Mouse (Mus musculus) forebrain, embryonic 15.5 days (tissue): Measurements from ENCODE around the gene Bicra. TPM values are rescaled to one million over a fixed set of nuclear protein-coding genes. Genes with fewer than 3 reads are reported as not detected.

Source experiments
- ATAC-seq: fragments of 200-750 bp; cut with Nextera tagmentation; replicated peaks from 2 replicates; pipeline ENCODE4 v1.8.0; 2017; ENCODE audit warnings: mild to moderate bottlenecking, moderate TSS enrichment, moderate library complexity
- H3K27ac ChIP-seq: fragments of 300-500 bp; sonication (generic); replicated peaks from 2 replicates; pipeline ENCODE4 v1.5.1; 2015; ENCODE audit warnings: mild to moderate bottlenecking, inconsistent platforms
- H3K27me3 ChIP-seq: fragments of 300-500 bp; sonication (generic); 2 replicates; pipeline ENCODE4 v1.6.1; 2015; ENCODE audit warnings: inconsistent platforms
- H3K36me3 ChIP-seq: fragments of 300-500 bp; sonication (generic); 2 replicates; pipeline ENCODE4 v1.6.1; 2015; ENCODE audit warnings: mild to moderate bottlenecking, inconsistent platforms
- H3K4me1 ChIP-seq: fragments of 300-500 bp; sonication (generic); 2 replicates; pipeline ENCODE4 v1.6.1; 2015; ENCODE audit warnings: inconsistent platforms
- H3K4me2 ChIP-seq: fragments of 300-500 bp; sonication (generic); replicated peaks from 2 replicates; pipeline ENCODE4 v1.6.1; 2015; ENCODE audit warnings: mild to moderate bottlenecking, inconsistent platforms
- H3K4me3 ChIP-seq: fragments of 300-500 bp; sonication (generic); 2 replicates; pipeline ENCODE4 v1.5.1; 2015; ENCODE audit warnings: mild to moderate bottlenecking, inconsistent platforms
- H3K9ac ChIP-seq: fragments of 300-500 bp; sonication (generic); replicated peaks from 2 replicates; pipeline ENCODE4 v1.6.1; 2015; ENCODE audit warnings: mild to moderate bottlenecking, inconsistent platforms
- H3K9me3 ChIP-seq: fragments of 300-500 bp; sonication (generic); 2 replicates; pipeline ENCODE4 v1.6.1; 2016; ENCODE audit warnings: inconsistent platforms
- WGBS: fragments of 180-500 bp; shearing (Covaris S2); methylation state at CpG from one replicate; pipeline ENCODE4 v1.1.7; 2015; ENCODE audit warnings: mixed read lengths; 5-methylcytosine and 5-hydroxymethylcytosine counted together
- polyA plus RNA-seq: library from polyadenylated mRNA; unstranded; fragments of >200 nt; fragmentation: Nextera tagmentation; extraction: Ambion mirVana; gene quantifications from 2 replicates; pipeline ENCODE4 v1.2.1, GENCODE M21; 2015

Bicra gene
- polyA plus RNA-seq, 1 experiment from 2014 or later, result 10.1 TPM

GRCm38 (mm10) chr7:15961239-15961638 is 86.5 kb downstream of the Bicra start:
- no peaks in the 10 kb centered on the region for H3K9me3 ChIP-seq
- no peak for ATAC-seq
- 61% methylated on average over 4 of the region's 4 CpGs for WGBS

GRCm38 (mm10) chr7:15960691-15961090 is 87.0 kb downstream of the Bicra start:
- Histone ChIP-seq H3K4me2 (no peak overlapping the region), H3K9ac (no peak overlapping the region), H3K9me3 (no peaks in the 10 kb centered on the region), H3K27ac (no peak overlapping the region), H3K36me3 (no peaks in the 10 kb centered on the region), H3K27me3 (no peaks in the 10 kb centered on the region), H3K4me1 (peaks cover 15% of the 10 kb centered on the region), H3K4me3 (no peak overlapping the region)
- ATAC-seq, result no peak
- WGBS, result 42% methylated on average over 4 of the region's 4 CpGs

More at GRCm38 (mm10) chr7:15961239-15961638, 86.5 kb downstream of the Bicra start:
- H3K4me2 ChIP-seq, result no peak overlapping the region
- no peaks in the 10 kb centered on the region for H3K27me3 ChIP-seq
- H3K4me3 ChIP-seq, result no peak overlapping the region
- H3K9ac ChIP-seq, result no peak overlapping the region
- peaks cover 15% of the 10 kb centered on the region for H3K4me1 ChIP-seq
- no peaks in the 10 kb centered on the region for H3K36me3 ChIP-seq
- no peak overlapping the region for H3K27ac ChIP-seq

- Histone ChIP-seq H3K4me2 (no peak overlapping the region), H3K4me3 (no peak overlapping the region), H3K27me3 (no peaks in the 10 kb centered on the region), H3K9me3 (no peaks in the 10 kb centered on the region), H3K27ac (no peak overlapping the region), H3K4me1 (no peaks in the 10 kb centered on the region), H3K36me3 (no peaks in the 10 kb centered on the region), H3K9ac (no peak overlapping the region)
- ATAC-seq, result no peak
- WGBS, result 81% methylated on average over 5 of the region's 5 CpGs
These were observed 91.6 kb downstream of the Bicra start for GRCm38 (mm10) chr7:15956143-15956542.

GRCm38 (mm10) chr7:15955509-15955908 is 92.2 kb downstream of the Bicra start:
- no peak overlapping the region; the same call in 1 of the 2 replicates for H3K4me2 ChIP-seq
- WGBS, result 24% methylated on average over 7 of the region's 7 CpGs
- no peak overlapping the region for H3K4me3 ChIP-seq
- no peak overlapping the region for H3K27ac ChIP-seq
- H3K9me3 ChIP-seq, result no peaks in the 10 kb centered on the region
- no peaks in the 10 kb centered on the region for H3K4me1 ChIP-seq
- no peak overlapping the region for H3K9ac ChIP-seq
- H3K36me3 ChIP-seq, result no peaks in the 10 kb centered on the region
- no peak for ATAC-seq
- H3K27me3 ChIP-seq, result no peaks in the 10 kb centered on the region

- Histone ChIP-seq H3K27me3 (no peaks in the 10 kb centered on the region), H3K4me3 (no peak overlapping the region)
- 8% methylated on average over 21 of the region's 21 CpGs for WGBS
These were observed 92.7 kb downstream of the Bicra start for GRCm38 (mm10) chr7:15954978-15955443.

GRCm38 (mm10) chr7:15954436-15954835 is 93.3 kb downstream of the Bicra start:
- 0 out of 2 replicates have a peak, but pooled peaks have one; percentile 14 for ATAC-seq
- WGBS, result 90% methylated on average over 7 of the region's 7 CpGs

More at GRCm38 (mm10) chr7:15954978-15955443, 92.7 kb downstream of the Bicra start:
- no peaks in the 10 kb centered on the region for H3K36me3 ChIP-seq
- no peaks in the 10 kb centered on the region for H3K4me1 ChIP-seq
- no peak overlapping the region for H3K27ac ChIP-seq
- no peaks in the 10 kb centered on the region for H3K9me3 ChIP-seq
- ATAC-seq, result 0 out of 2 replicates have a peak, but pooled peaks have one; percentile 19
- H3K9ac ChIP-seq, result no peak overlapping the region
- H3K4me2 ChIP-seq, result no peak overlapping the region; the same call in 1 of the 2 replicates

GRCm38 (mm10) chr7:15953307-15954074 is 94.2 kb downstream of the Bicra start:
- H3K4me2 ChIP-seq, result no peak overlapping the region
- H3K9me3 ChIP-seq, result no peaks in the 10 kb centered on the region
- no peak overlapping the region for H3K9ac ChIP-seq
- peaks cover 3% of the 10 kb centered on the region for H3K4me1 ChIP-seq
- no peaks in the 10 kb centered on the region for H3K27me3 ChIP-seq
- H3K27ac ChIP-seq, result no peak overlapping the region
- H3K4me3 ChIP-seq, result no peak overlapping the region
- no peaks in the 10 kb centered on the region for H3K36me3 ChIP-seq
- 93% methylated on average over 13 of the region's 13 CpGs for WGBS
- no peak for ATAC-seq

More at GRCm38 (mm10) chr7:15954436-15954835, 93.3 kb downstream of the Bicra start:
- H3K4me1 ChIP-seq, result no peaks in the 10 kb centered on the region
- H3K36me3 ChIP-seq, result no peaks in the 10 kb centered on the region
- H3K27me3 ChIP-seq, result no peaks in the 10 kb centered on the region
- H3K9ac ChIP-seq, result no peak overlapping the region
- H3K9me3 ChIP-seq, result no peaks in the 10 kb centered on the region
- no peak overlapping the region for H3K27ac ChIP-seq
- no peak overlapping the region for H3K4me3 ChIP-seq
- H3K4me2 ChIP-seq, result no peak overlapping the region

GRCm38 (mm10) chr7:15952416-15952815 is 95.3 kb downstream of the Bicra start:
- peaks cover 6% of the 10 kb centered on the region for H3K4me1 ChIP-seq
- no peak overlapping the region for H3K27ac ChIP-seq
- no peak overlapping the region for H3K4me3 ChIP-seq
- 67% methylated on average over 3 of the region's 3 CpGs for WGBS
- H3K36me3 ChIP-seq, result no peaks in the 10 kb centered on the region
- no peak overlapping the region for H3K9ac ChIP-seq
- no peaks in the 10 kb centered on the region for H3K27me3 ChIP-seq
- H3K4me2 ChIP-seq, result no peak overlapping the region
- no peaks in the 10 kb centered on the region for H3K9me3 ChIP-seq
- no peak for ATAC-seq

- Histone ChIP-seq H3K4me1 (peaks cover 16% of the 10 kb centered on the region), H3K27me3 (no peaks in the 10 kb centered on the region), H3K4me2 (no peak overlapping the region), H3K36me3 (no peaks in the 10 kb centered on the region), H3K27ac (no peak overlapping the region), H3K9me3 (no peaks in the 10 kb centered on the region), H3K4me3 (no peak overlapping the region), H3K9ac (no peak overlapping the region)
- WGBS, result 92% methylated on average over 15 of the region's 15 CpGs
- ATAC-seq, result no peak
These were observed 97.7 kb downstream of the Bicra start for GRCm38 (mm10) chr7:15950008-15950407.

- Histone ChIP-seq H3K4me1 (peaks cover 23% of the 10 kb centered on the region), H3K4me3 (no peak overlapping the region), H3K36me3 (no peaks in the 10 kb centered on the region), H3K9ac (no peak overlapping the region), H3K9me3 (no peaks in the 10 kb centered on the region), H3K27ac (no peak overlapping the region), H3K4me2 (no peak overlapping the region), H3K27me3 (no peaks in the 10 kb centered on the region)
- WGBS, result 89% methylated on average over 7 of the region's 7 CpGs
- ATAC-seq, result no peak
These were observed 98.4 kb downstream of the Bicra start for GRCm38 (mm10) chr7:15949216-15949790.

GRCm38 (mm10) chr7:15948381-15948941 is 99.3 kb downstream of the Bicra start:
- 8% methylated on average over 23 of the region's 23 CpGs for WGBS
- Histone ChIP-seq H3K9ac (no peak overlapping the region), H3K4me3 (no peak overlapping the region)

GRCm38 (mm10) chr7:15947653-15948260 is 100.0 kb downstream of the Bicra start:
- no peaks in the 10 kb centered on the region for H3K9me3 ChIP-seq
- H3K9ac ChIP-seq, result no peak overlapping the region
- peaks cover 30% of the 10 kb centered on the region for H3K4me1 ChIP-seq
- H3K4me3 ChIP-seq, result no peak overlapping the region
- WGBS, result 54% methylated on average over 4 of the region's 4 CpGs
- ATAC-seq, result no peak
- H3K27me3 ChIP-seq, result no peaks in the 10 kb centered on the region
- H3K36me3 ChIP-seq, result peaks cover 13% of the 10 kb centered on the region
- H3K27ac ChIP-seq, result no peak overlapping the region
- no peak overlapping the region for H3K4me2 ChIP-seq

More at GRCm38 (mm10) chr7:15948381-15948941, 99.3 kb downstream of the Bicra start:
- Histone ChIP-seq H3K27ac (no peak overlapping the region), H3K36me3 (peaks cover 8% of the 10 kb centered on the region), H3K4me1 (peaks cover 30% of the 10 kb centered on the region), H3K9me3 (no peaks in the 10 kb centered on the region), H3K4me2 (peak overlapping the region; percentile 38), H3K27me3 (no peaks in the 10 kb centered on the region)
- no peak for ATAC-seq
